Mouse (Mus musculus) R1 (cell line): ENCODE measurements at regions not wholly inside any gene's neighbourhood (a gene's known extent, or its start where the extent isn't known, plus 50 kb on each side); places are given as distances from the start of the nearest gene placed in this dataset.
"Not testable (repeated sequence)": the region's sequence is repeated elsewhere in the genome, so short reads cannot be mapped to it uniquely, and the experiment has no call there.

ENCODE experiments used
- DNase-seq: peaks from one replicate; pipeline ENCODE4 v3.0.0-alpha.2; 2018; ENCODE audit warnings: low read depth, low spot score

GRCm38 (mm10) chr6:117677062-117677461 is 163.9 kb upstream of the Zfp637 start:
- no peak for DNase-seq

- no peak for DNase-seq
These were observed 163.2 kb upstream of the Zfp637 start for GRCm38 (mm10) chr6:117677821-117678220.

GRCm38 (mm10) chr6:117678276-117678675 is 162.7 kb upstream of the Zfp637 start:
- no peak for DNase-seq

GRCm38 (mm10) chr6:117678877-117679276 is 162.1 kb upstream of the Zfp637 start:
- no peak for DNase-seq

GRCm38 (mm10) chr6:117686212-117686611 is 154.8 kb upstream of the Zfp637 start:
- DNase-seq: no peak

- no peak for DNase-seq
These were observed 153.9 kb upstream of the Zfp637 start for GRCm38 (mm10) chr6:117687045-117687444.

- no peak for DNase-seq
These were observed 152.3 kb upstream of the Zfp637 start for GRCm38 (mm10) chr6:117688664-117689178.

- DNase-seq: no peak
These were observed 140.7 kb upstream of the Zfp637 start for GRCm38 (mm10) chr6:117700286-117700685.

- DNase-seq: no peak
These were observed 139.4 kb upstream of the Zfp637 start for GRCm38 (mm10) chr6:117701547-117701946.

- no peak for DNase-seq
These were observed 135.0 kb upstream of the Zfp637 start for GRCm38 (mm10) chr6:117706006-117706405.

GRCm38 (mm10) chr6:117709212-117709611 is 131.8 kb upstream of the Zfp637 start:
- DNase-seq: no peak

- no peak for DNase-seq
These were observed 125.8 kb upstream of the Zfp637 start for GRCm38 (mm10) chr6:117715056-117715777.

GRCm38 (mm10) chr6:117716422-117716821 is 124.6 kb upstream of the Zfp637 start:
- not testable (repeated sequence) for DNase-seq

GRCm38 (mm10) chr6:117752338-117752737 is 88.6 kb upstream of the Zfp637 start:
- DNase-seq: not testable (repeated sequence)

GRCm38 (mm10) chr6:117755682-117756081 is 85.3 kb upstream of the Zfp637 start:
- not testable (repeated sequence) for DNase-seq

- DNase-seq: peak; percentile 24
These were observed 84.8 kb upstream of the Zfp637 start for GRCm38 (mm10) chr6:117756176-117756575.

- DNase-seq: peak; percentile 73
These were observed 82.5 kb upstream of the Zfp637 start for GRCm38 (mm10) chr6:117758516-117758915.

- DNase-seq: no peak
These were observed 69.5 kb upstream of the Zfp637 start for GRCm38 (mm10) chr6:117771506-117771905.

GRCm38 (mm10) chr6:117772396-117772795 is 68.6 kb upstream of the Zfp637 start:
- DNase-seq: no peak

GRCm38 (mm10) chr6:117775304-117776050 is 65.5 kb upstream of the Zfp637 start:
- no peak for DNase-seq

- no peak for DNase-seq
These were observed 63.0 kb upstream of the Zfp637 start for GRCm38 (mm10) chr6:117778027-117778426.

- no peak for DNase-seq
These were observed 62.5 kb upstream of the Zfp637 start for GRCm38 (mm10) chr6:117778481-117778880.

GRCm38 (mm10) chr6:117779020-117779419 is 62.0 kb upstream of the Zfp637 start:
- no peak for DNase-seq
